Mouse (Mus musculus): ENCODE measurements around the gene Tnrc18.

DNA sequence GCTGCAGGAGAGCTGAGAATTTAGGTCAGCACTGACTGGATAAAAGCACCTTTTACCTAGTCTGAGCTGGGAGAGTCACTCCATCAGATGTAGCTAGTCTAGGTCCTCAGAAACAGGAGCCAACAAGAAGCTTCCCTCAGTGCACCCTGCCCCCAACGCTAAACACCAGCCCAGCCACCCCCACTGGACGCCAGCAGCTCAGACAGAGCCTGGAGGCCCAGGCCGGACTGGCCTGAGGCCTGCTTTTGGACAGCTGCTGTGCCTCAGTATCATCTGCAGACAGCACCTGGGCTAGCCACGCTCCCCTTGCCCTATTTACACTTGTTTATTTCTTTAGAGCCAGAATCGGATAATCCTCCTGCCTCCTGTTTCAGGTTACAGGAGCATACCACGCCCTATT is 19.4 kb upstream of the Tnrc18 start:
- TF ChIP-seq GATA1 (IDR thresholded peaks at IDR 0.05; ENCODE audit: low read length), result no peak
- TF ChIP-seq TAL1 (IDR thresholded peaks at IDR 0.05; ENCODE audit: low read length), result no peak

Measured in erythroblast, embryonic 14.5 days (primary cell).